In genomic region chr9:29410284-29410683, GRCm38 (mm10) we compare ENCODE assay signal across 10 mouse cellular contexts.
DNase-seq lines count a peak whose midpoint lies in the region; ATAC-seq and TF ChIP-seq lines count a peak whose summit lies in the region.
"Had no signal": no experiment of that assay in that cellular context is flagged by ENCODE, and none has a peak within 500 bp of the region (broad histone marks: within the 10 kb centered on the region; RNA-seq: fewer than 3 reads in every experiment).

No protein-coding gene starts in this region.

- no peak overlapping the region for H3K27ac ChIP-seq in forebrain, embryonic 12.5 days
- no peak overlapping the region for H3K27ac ChIP-seq in forebrain, embryonic 10.5 days
- no peak overlapping the region for H3K27ac ChIP-seq in kidney, postnatal 0 days
- H3K27ac ChIP-seq in forebrain, embryonic 16.5 days (ENCODE audit: low read length): no peak overlapping the region
- no peak overlapping the region for H3K27ac ChIP-seq in midbrain, embryonic 16.5 days (ENCODE audit: low read length)
- H3K27ac ChIP-seq: liver, embryonic 13.5 days had no signal

- H3K4me2 ChIP-seq in forebrain, embryonic 12.5 days: peak overlapping the region; percentile 87; the same call in 1 of the 2 replicates
- H3K4me2 ChIP-seq in kidney, postnatal 0 days (ENCODE audit: low read length): peak overlapping the region; percentile 74; the same call in 1 of the 2 replicates
- H3K4me2 ChIP-seq in forebrain, embryonic 16.5 days (ENCODE audit: low read length): peak overlapping the region; percentile 98; the same call in 1 of the 2 replicates
- H3K4me2 ChIP-seq in midbrain, embryonic 16.5 days (ENCODE audit: low read length): peak overlapping the region; percentile 84
- H3K4me2 ChIP-seq: liver, embryonic 13.5 days had no signal

- H3K9ac ChIP-seq in forebrain, embryonic 12.5 days: no peak overlapping the region
- no peak overlapping the region for H3K9ac ChIP-seq in kidney, postnatal 0 days (ENCODE audit: low read depth, low read length)
- H3K9ac ChIP-seq in forebrain, embryonic 16.5 days (replicated peaks; ENCODE audit: low read depth, low read length): no peak overlapping the region; the same call in 1 of the 2 replicates
- H3K9ac ChIP-seq in midbrain, embryonic 16.5 days (ENCODE audit: low read depth, low read length): peak overlapping the region; percentile 68; the same call in 1 of the 2 replicates
- H3K9ac ChIP-seq: liver, embryonic 13.5 days had no signal

- no peaks in the 10 kb centered on the region for H3K9me3 ChIP-seq in forebrain, embryonic 12.5 days
- no peaks in the 10 kb centered on the region for H3K9me3 ChIP-seq in forebrain, embryonic 10.5 days
- H3K9me3 ChIP-seq in kidney, postnatal 0 days (replicated peaks; ENCODE audit: low read length): no peaks in the 10 kb centered on the region
- no peaks in the 10 kb centered on the region for H3K9me3 ChIP-seq in forebrain, embryonic 16.5 days (ENCODE audit: control insufficient read depth, low read length)
- no peaks in the 10 kb centered on the region for H3K9me3 ChIP-seq in midbrain, embryonic 16.5 days (replicated peaks; ENCODE audit: control insufficient read depth, low read length, poor library complexity, severe bottlenecking)
- H3K9me3 ChIP-seq: liver, embryonic 13.5 days had no signal

- H3K4me3 ChIP-seq in forebrain, embryonic 12.5 days (replicated peaks): peak overlapping the region; percentile 57; the same call in 1 of the 2 replicates
- no peak overlapping the region for H3K4me3 ChIP-seq in forebrain, embryonic 10.5 days
- no peak overlapping the region; the same call in 1 of the 2 replicates for H3K4me3 ChIP-seq in kidney, postnatal 0 days (replicated peaks; ENCODE audit: low read depth, low read length)
- peak overlapping the region; percentile 61 for H3K4me3 ChIP-seq in forebrain, embryonic 16.5 days (replicated peaks; ENCODE audit: low read length)
- H3K4me3 ChIP-seq in midbrain, embryonic 16.5 days (ENCODE audit: low read depth, low read length): peak overlapping the region; percentile 47
- H3K4me3 ChIP-seq: liver, embryonic 13.5 days had no signal

- no peak for DNase-seq in forebrain, embryonic 10.5 days (ENCODE audit: extremely low spot score, low spot score)
- DNase-seq in kidney, postnatal 0 days (ENCODE audit: low spot score): no peak
- no peak for DNase-seq in kidney, adult 8-10 months
- no peak for DNase-seq in right cerebral cortex, postnatal 14 days
- DNase-seq in left cerebral cortex, adult 9 months (ENCODE audit: low spot score in 2 of 2): no peak
- DNase-seq: adrenal gland, postnatal 25 days; liver, embryonic 13.5 days had no signal

- H3K36me3 ChIP-seq in forebrain, embryonic 12.5 days (replicated peaks): no peaks in the 10 kb centered on the region
- no peaks in the 10 kb centered on the region for H3K36me3 ChIP-seq in forebrain, embryonic 10.5 days (replicated peaks)
- no peaks in the 10 kb centered on the region for H3K36me3 ChIP-seq in kidney, postnatal 0 days (ENCODE audit: insufficient read depth, low read length)
- no peaks in the 10 kb centered on the region for H3K36me3 ChIP-seq in forebrain, embryonic 16.5 days (ENCODE audit: control insufficient read depth, insufficient read depth)
- H3K36me3 ChIP-seq in midbrain, embryonic 16.5 days (ENCODE audit: control insufficient read depth, insufficient read depth, low read length): no peaks in the 10 kb centered on the region
- H3K36me3 ChIP-seq: liver, embryonic 13.5 days had no signal

- H3K27me3 ChIP-seq in forebrain, embryonic 12.5 days: peaks cover 35% of the 10 kb centered on the region
- peaks cover 57% of the 10 kb centered on the region for H3K27me3 ChIP-seq in forebrain, embryonic 10.5 days (ENCODE audit: poor library complexity, severe bottlenecking)
- no peaks in the 10 kb centered on the region for H3K27me3 ChIP-seq in kidney, postnatal 0 days (ENCODE audit: insufficient read depth, low read length)
- H3K27me3 ChIP-seq in forebrain, embryonic 16.5 days (replicated peaks; ENCODE audit: control insufficient read depth, insufficient read depth, low read length): peaks cover 25% of the 10 kb centered on the region
- no peaks in the 10 kb centered on the region for H3K27me3 ChIP-seq in midbrain, embryonic 16.5 days (ENCODE audit: control insufficient read depth, insufficient read depth, low read depth, low read length)

- H3K4me1 ChIP-seq in forebrain, embryonic 12.5 days: peaks cover 13% of the 10 kb centered on the region; the same call in 1 of the 2 replicates
- peaks cover 25% of the 10 kb centered on the region for H3K4me1 ChIP-seq in forebrain, embryonic 10.5 days
- no peaks in the 10 kb centered on the region; the same call in 1 of the 2 replicates for H3K4me1 ChIP-seq in kidney, postnatal 0 days (replicated peaks; ENCODE audit: insufficient read depth, low read length)
- H3K4me1 ChIP-seq in forebrain, embryonic 16.5 days (replicated peaks; ENCODE audit: control insufficient read depth, insufficient read depth, low read length): peaks cover 18% of the 10 kb centered on the region
- peaks cover 23% of the 10 kb centered on the region for H3K4me1 ChIP-seq in midbrain, embryonic 16.5 days (ENCODE audit: control insufficient read depth, insufficient read depth, low read length)
- H3K4me1 ChIP-seq: liver, embryonic 13.5 days had no signal

- WGBS in forebrain, embryonic 12.5 days: 80% methylated on average over 6 of the region's 6 CpGs
- 81% methylated on average over 6 of the region's 6 CpGs for WGBS in forebrain, embryonic 10.5 days
- WGBS in kidney, postnatal 0 days: 64% methylated on average over 6 of the region's 6 CpGs
- WGBS in forebrain, embryonic 16.5 days: 84% methylated on average over 6 of the region's 6 CpGs
- 81% methylated on average over 6 of the region's 6 CpGs for WGBS in midbrain, embryonic 16.5 days

- ATAC-seq in forebrain, embryonic 12.5 days (ENCODE audit: low FRiP score): no peak
- ATAC-seq in kidney, postnatal 0 days (replicated peaks; ENCODE audit: low FRiP score, low read depth): no peak
- ATAC-seq in forebrain, embryonic 16.5 days: no peak
- ATAC-seq in midbrain, embryonic 16.5 days: no peak

- no peak for TF ChIP-seq CTCF in kidney, postnatal 0 days (IDR thresholded peaks at IDR 0.05; ENCODE audit: low read depth)

Comparison
In these comparisons a context has a peak if more than half of its experiments do, and no peak if none do; other contexts are left out.
1. H3K4me3 ChIP-seq: peak in forebrain, embryonic 12.5 days (single experiment), forebrain, embryonic 16.5 days (single experiment) and midbrain, embryonic 16.5 days (single experiment); none in forebrain, embryonic 10.5 days (single experiment) and kidney, postnatal 0 days (single experiment).
2. Peak in every context shown above with its lines, with median percentiles within 50 percentile points of each other: H3K4me2 ChIP-seq.